11 mouse cellular contexts compared by ENCODE assay signal in genomic region chr5:113577555-113577954, GRCm38 (mm10).
DNase-seq lines count a peak whose midpoint lies in the region; ATAC-seq and TF ChIP-seq lines count a peak whose summit lies in the region.
"Had no signal": no experiment of that assay in that cellular context is flagged by ENCODE, and none has a peak within 500 bp of the region (broad histone marks: within the 10 kb centered on the region; RNA-seq: fewer than 3 reads in every experiment).

No protein-coding gene starts in this region.

- no peak for TF ChIP-seq EP300 in CH12.LX (IDR thresholded peaks at IDR 0.05; ENCODE audit: low read length)

- no peak for TF ChIP-seq RAD21 in CH12.LX (IDR thresholded peaks at IDR 0.05; ENCODE audit: low read depth, low read length)

- no peaks in the 10 kb centered on the region for H3K36me3 ChIP-seq in forebrain, embryonic 12.5 days (replicated peaks)
- no peaks in the 10 kb centered on the region for H3K36me3 ChIP-seq in forebrain, embryonic 10.5 days (replicated peaks)
- no peaks in the 10 kb centered on the region for H3K36me3 ChIP-seq in CH12.LX (replicated peaks in 1 of 2; ENCODE audit: control insufficient read depth in 1 of 2, insufficient read depth in 1 of 2, low read length in 1 of 2)
- H3K36me3 ChIP-seq in embryonic facial prominence, embryonic 14.5 days (ENCODE audit: control insufficient read depth, insufficient read depth, low read length): no peaks in the 10 kb centered on the region
- H3K36me3 ChIP-seq in limb, embryonic 14.5 days (ENCODE audit: control insufficient read depth, insufficient read depth, low read length): no peaks in the 10 kb centered on the region

- H3K4me1 ChIP-seq in forebrain, embryonic 12.5 days: peaks cover 22% of the 10 kb centered on the region
- H3K4me1 ChIP-seq in forebrain, embryonic 10.5 days: peaks cover 8% of the 10 kb centered on the region
- H3K4me1 ChIP-seq in CH12.LX (ENCODE audit: control insufficient read depth in 1 of 2, insufficient read depth in 2 of 2): no peaks in the 10 kb centered on the region
- H3K4me1 ChIP-seq in embryonic facial prominence, embryonic 14.5 days (ENCODE audit: control insufficient read depth, insufficient read depth, low read length): no peaks in the 10 kb centered on the region
- no peaks in the 10 kb centered on the region for H3K4me1 ChIP-seq in limb, embryonic 14.5 days (ENCODE audit: control insufficient read depth, insufficient read depth, low read length)

- peak overlapping the region; percentile 22 for H3K4me2 ChIP-seq in forebrain, embryonic 12.5 days
- no peak overlapping the region for H3K4me2 ChIP-seq in CH12.LX (ENCODE audit: insufficient read depth, low read depth, poor library complexity, severe bottlenecking)
- 0 out of 2 replicates have a peak overlapping the region, but pooled peaks have one; percentile 7 for H3K4me2 ChIP-seq in embryonic facial prominence, embryonic 14.5 days (ENCODE audit: low read depth, low read length)
- H3K4me2 ChIP-seq in limb, embryonic 14.5 days (replicated peaks; ENCODE audit: low read depth, low read length, severe bottlenecking): peak overlapping the region; percentile 28; the same call in 1 of the 2 replicates

- no peak for DNase-seq in forebrain, embryonic 10.5 days (ENCODE audit: extremely low spot score, low spot score)
- no peak for DNase-seq in CH12.LX (ENCODE audit: extremely low read depth)
- DNase-seq in embryonic facial prominence, embryonic 14.5 days (ENCODE audit: low spot score): no peak
- DNase-seq in limb, embryonic 14.5 days (ENCODE audit: low spot score): no peak
- DNase-seq in spleen, postnatal 14 days (ENCODE audit: low spot score in 2 of 2): no peak
- DNase-seq in thymus, postnatal 4 days: no peak
- no peak for DNase-seq in right cerebral cortex, postnatal 4 days
- DNase-seq: embryo, embryonic 11 days; kidney, adult 18-20 months had no signal

- no peak for ATAC-seq in forebrain, embryonic 12.5 days (ENCODE audit: low FRiP score)
- no peak for ATAC-seq in embryonic facial prominence, embryonic 14.5 days (ENCODE audit: low read depth)
- no peak for ATAC-seq in limb, embryonic 14.5 days (ENCODE audit: low FRiP score, low read depth)
- ATAC-seq: lung, postnatal 0 days had no signal

- dilution Hi-C loops in CH12.LX (cut with MboI; ENCODE audit: extremely low pct_ligation_motif_present, extremely low pct_unique_long_range_greater_than_20kb, low sequenced_read_pairs): no loop called here

- H3K79me2 ChIP-seq in CH12.LX (replicated peaks; ENCODE audit: control insufficient read depth, extremely low read depth, insufficient read depth, poor library complexity, severe bottlenecking): no peaks in the 10 kb centered on the region

- no peak for TF ChIP-seq CTCF in CH12.LX (conservative IDR thresholded peaks at IDR 0.05 in 1 of 2, IDR thresholded peaks at IDR 0.05 in 1 of 2; ENCODE audit: low read depth in 2 of 2, low read length in 2 of 2)

- in situ Hi-C loops in CH12.LX (cut with MboI; ENCODE audit: low pct_ligation_motif_present, low pct_unique_long_range_greater_than_20kb, low sequenced_read_pairs): no loop called here

- H3K4me3 ChIP-seq in forebrain, embryonic 12.5 days (replicated peaks): 0 out of 2 replicates have a peak overlapping the region, but pooled peaks have one; percentile 4
- no peak overlapping the region for H3K4me3 ChIP-seq in forebrain, embryonic 10.5 days
- no peak overlapping the region for H3K4me3 ChIP-seq in CH12.LX (replicated peaks in 1 of 3; ENCODE audit: low read depth in 2 of 3, low read length in 2 of 3, poor library complexity in 1 of 3)
- no peak overlapping the region for H3K4me3 ChIP-seq in embryonic facial prominence, embryonic 14.5 days (ENCODE audit: low read depth, low read length)
- H3K4me3 ChIP-seq in limb, embryonic 14.5 days (replicated peaks; ENCODE audit: low read length): no peak overlapping the region

- TF ChIP-seq POLR2A in CH12.LX (IDR thresholded peaks at IDR 0.05; ENCODE audit: low read depth, low read length): no peak
- no peak for TF ChIP-seq POLR2A in limb, embryonic 14.5 days (IDR thresholded peaks at IDR 0.05; ENCODE audit: borderline replicate concordance, extremely low read depth, insufficient read depth, insufficient read length)

- H3K9ac ChIP-seq in forebrain, embryonic 12.5 days: no peak overlapping the region
- no peak overlapping the region for H3K9ac ChIP-seq in CH12.LX (ENCODE audit: insufficient read depth, low read depth)
- no peak overlapping the region for H3K9ac ChIP-seq in embryonic facial prominence, embryonic 14.5 days (ENCODE audit: low read depth, low read length)
- no peak overlapping the region for H3K9ac ChIP-seq in limb, embryonic 14.5 days (ENCODE audit: low read depth, low read length, severe bottlenecking)

- H3K9me3 ChIP-seq in forebrain, embryonic 12.5 days: no peaks in the 10 kb centered on the region
- H3K9me3 ChIP-seq in forebrain, embryonic 10.5 days: no peaks in the 10 kb centered on the region
- H3K9me3 ChIP-seq in CH12.LX (replicated peaks; ENCODE audit: low read length): peaks cover 4% of the 10 kb centered on the region
- no peaks in the 10 kb centered on the region for H3K9me3 ChIP-seq in embryonic facial prominence, embryonic 14.5 days (ENCODE audit: control insufficient read depth, low read length)
- H3K9me3 ChIP-seq in limb, embryonic 14.5 days (ENCODE audit: control insufficient read depth, low read length): no peaks in the 10 kb centered on the region; the same call in 1 of the 2 replicates

- H3K27me3 ChIP-seq in forebrain, embryonic 12.5 days: no peaks in the 10 kb centered on the region
- no peaks in the 10 kb centered on the region for H3K27me3 ChIP-seq in forebrain, embryonic 10.5 days (ENCODE audit: poor library complexity, severe bottlenecking)
- H3K27me3 ChIP-seq in CH12.LX (replicated peaks): peaks cover 13% of the 10 kb centered on the region
- no peaks in the 10 kb centered on the region for H3K27me3 ChIP-seq in embryonic facial prominence, embryonic 14.5 days (replicated peaks; ENCODE audit: control insufficient read depth, insufficient read depth, low read length)
- H3K27me3 ChIP-seq in limb, embryonic 14.5 days (ENCODE audit: control insufficient read depth, insufficient read depth, low read length): no peaks in the 10 kb centered on the region

- no peak overlapping the region for H3K27ac ChIP-seq in forebrain, embryonic 12.5 days
- H3K27ac ChIP-seq in forebrain, embryonic 10.5 days: no peak overlapping the region
- no peak overlapping the region for H3K27ac ChIP-seq in CH12.LX (ENCODE audit: insufficient read depth, low read depth)
- no peak overlapping the region for H3K27ac ChIP-seq in embryonic facial prominence, embryonic 14.5 days (replicated peaks; ENCODE audit: low read depth, low read length)
- no peak overlapping the region for H3K27ac ChIP-seq in limb, embryonic 14.5 days (replicated peaks; ENCODE audit: low read depth, low read length)

- WGBS in forebrain, embryonic 12.5 days: 79% methylated on average over 7 of the region's 7 CpGs
- 77% methylated on average over 7 of the region's 7 CpGs for WGBS in forebrain, embryonic 10.5 days
- 71% methylated on average over 7 of the region's 7 CpGs for WGBS in embryonic facial prominence, embryonic 14.5 days
- 63% methylated on average over 7 of the region's 7 CpGs for WGBS in limb, embryonic 14.5 days

TF ChIP-seq in CH12.LX, 34 proteins besides CTCF, POLR2A, EP300 and RAD21:
- TF ChIP-seq KAT2A (IDR thresholded peaks at IDR 0.05; ENCODE audit: insufficient replicate concordance, low read length) (no peak), HCFC1 (IDR thresholded peaks at IDR 0.05; ENCODE audit: low read depth, low read length) (peak; percentile 18; the same call in 1 of the 2 replicates), MXI1 (IDR thresholded peaks at IDR 0.05; ENCODE audit: low read depth, low read length) (no peak), ETS1 (conservative IDR thresholded peaks at IDR 0.05; ENCODE audit: low read depth, low read length) (no peak), MAFK (IDR thresholded peaks at IDR 0.05; ENCODE audit: insufficient replicate concordance, low read length) (no peak)
